In genomic region chr4:69255826-69256753, GRCm38 (mm10) we compare ENCODE assay signal across 20 mouse cellular contexts.
DNase-seq lines count a peak whose midpoint lies in the region; ATAC-seq lines count a peak whose summit lies in the region.
"Had no signal": no experiment of that assay in that cellular context is flagged by ENCODE, and none has a peak within 500 bp of the region (broad histone marks: within the 10 kb centered on the region; RNA-seq: fewer than 3 reads in every experiment).

No protein-coding gene starts in this region.

- ATAC-seq in forebrain, embryonic 12.5 days (ENCODE audit: low FRiP score) = peak; percentile 68
- ATAC-seq in hindbrain, embryonic 13.5 days (ENCODE audit: low FRiP score) = peak; percentile 93
- ATAC-seq in midbrain, embryonic 15.5 days (replicated peaks) = peak; percentile 95
- no peak for ATAC-seq in liver, embryonic 11.5 days (replicated peaks; ENCODE audit: low FRiP score)

- no peak overlapping the region for H3K9ac ChIP-seq in forebrain, embryonic 12.5 days
- H3K9ac ChIP-seq in hindbrain, embryonic 13.5 days = no peak overlapping the region
- no peak overlapping the region for H3K9ac ChIP-seq in midbrain, embryonic 15.5 days
- no peak overlapping the region for H3K9ac ChIP-seq in liver, embryonic 11.5 days (ENCODE audit: low read depth, low read length)
- H3K9ac ChIP-seq: embryonic facial prominence, embryonic 15.5 days; limb, embryonic 12.5 days; liver, embryonic 14.5 days; stomach, embryonic 15.5 days had no signal

- 46% methylated on average over 9 of the region's 9 CpGs for WGBS in forebrain, embryonic 12.5 days
- whole genome bisulfite sequencing in hindbrain, embryonic 13.5 days = 42% methylated on average over 9 of the region's 9 CpGs
- WGBS in midbrain, embryonic 15.5 days = 33% methylated on average over 9 of the region's 9 CpGs
- WGBS in liver, embryonic 11.5 days = 58% methylated on average over 9 of the region's 9 CpGs

- H3K9me3 ChIP-seq in forebrain, embryonic 12.5 days = no peaks in the 10 kb centered on the region
- H3K9me3 ChIP-seq in hindbrain, embryonic 13.5 days = no peaks in the 10 kb centered on the region
- no peaks in the 10 kb centered on the region for H3K9me3 ChIP-seq in midbrain, embryonic 15.5 days
- no peaks in the 10 kb centered on the region for H3K9me3 ChIP-seq in liver, embryonic 11.5 days (ENCODE audit: control insufficient read depth, low read length)
- H3K9me3 ChIP-seq: embryonic facial prominence, embryonic 15.5 days; heart, embryonic 10.5 days; limb, embryonic 12.5 days; stomach, embryonic 15.5 days had no signal

- H3K4me2 ChIP-seq in forebrain, embryonic 12.5 days = no peak overlapping the region
- no peak overlapping the region for H3K4me2 ChIP-seq in hindbrain, embryonic 13.5 days
- no peak overlapping the region for H3K4me2 ChIP-seq in midbrain, embryonic 15.5 days
- no peak overlapping the region for H3K4me2 ChIP-seq in liver, embryonic 11.5 days
- H3K4me2 ChIP-seq: embryonic facial prominence, embryonic 15.5 days; limb, embryonic 12.5 days; stomach, embryonic 15.5 days had no signal

- H3K4me1 ChIP-seq in forebrain, embryonic 12.5 days = peaks cover 5% of the 10 kb centered on the region
- H3K4me1 ChIP-seq in hindbrain, embryonic 13.5 days (replicated peaks) = peaks cover 10% of the 10 kb centered on the region; the same call in 1 of the 2 replicates
- H3K4me1 ChIP-seq in midbrain, embryonic 15.5 days = peaks cover 3% of the 10 kb centered on the region; the same call in 1 of the 2 replicates
- no peaks in the 10 kb centered on the region for H3K4me1 ChIP-seq in liver, embryonic 11.5 days (replicated peaks; ENCODE audit: control insufficient read depth, insufficient read depth, low read length)
- H3K4me1 ChIP-seq: embryonic facial prominence, embryonic 15.5 days; heart, embryonic 10.5 days; limb, embryonic 12.5 days; stomach, embryonic 15.5 days had no signal

- no peaks in the 10 kb centered on the region for H3K36me3 ChIP-seq in forebrain, embryonic 12.5 days (replicated peaks)
- no peaks in the 10 kb centered on the region for H3K36me3 ChIP-seq in hindbrain, embryonic 13.5 days
- no peaks in the 10 kb centered on the region for H3K36me3 ChIP-seq in midbrain, embryonic 15.5 days (replicated peaks)
- no peaks in the 10 kb centered on the region for H3K36me3 ChIP-seq in liver, embryonic 11.5 days (ENCODE audit: control insufficient read depth, insufficient read depth, low read length)
- H3K36me3 ChIP-seq: embryonic facial prominence, embryonic 15.5 days; heart, embryonic 10.5 days; limb, embryonic 12.5 days; stomach, embryonic 15.5 days had no signal

- no peak overlapping the region for H3K4me3 ChIP-seq in forebrain, embryonic 12.5 days (replicated peaks)
- H3K4me3 ChIP-seq in hindbrain, embryonic 13.5 days = no peak overlapping the region
- no peak overlapping the region for H3K4me3 ChIP-seq in midbrain, embryonic 15.5 days
- no peak overlapping the region for H3K4me3 ChIP-seq in liver, embryonic 11.5 days (ENCODE audit: low read depth, low read length)
- H3K4me3 ChIP-seq: embryonic facial prominence, embryonic 15.5 days; heart, embryonic 10.5 days; limb, embryonic 12.5 days; stomach, embryonic 15.5 days had no signal

- no peak overlapping the region for H3K27ac ChIP-seq in forebrain, embryonic 12.5 days
- H3K27ac ChIP-seq in hindbrain, embryonic 13.5 days = peak overlapping the region; percentile 40
- H3K27ac ChIP-seq in midbrain, embryonic 15.5 days = peak overlapping the region; percentile 13
- H3K27ac ChIP-seq in liver, embryonic 11.5 days (ENCODE audit: low read depth, low read length) = no peak overlapping the region
- H3K27ac ChIP-seq: embryonic facial prominence, embryonic 15.5 days; heart, embryonic 10.5 days; limb, embryonic 12.5 days; liver, embryonic 14.5 days; stomach, embryonic 15.5 days had no signal

- intact Hi-C loops in heart, postnatal 25 days (cut with DNase I) = no loop called here

- H3K27me3 ChIP-seq in forebrain, embryonic 12.5 days = no peaks in the 10 kb centered on the region
- H3K27me3 ChIP-seq in hindbrain, embryonic 13.5 days = no peaks in the 10 kb centered on the region
- H3K27me3 ChIP-seq in midbrain, embryonic 15.5 days (replicated peaks) = no peaks in the 10 kb centered on the region
- H3K27me3 ChIP-seq in liver, embryonic 11.5 days (replicated peaks; ENCODE audit: control insufficient read depth, insufficient read depth, low read length) = no peaks in the 10 kb centered on the region
- H3K27me3 ChIP-seq: embryonic facial prominence, embryonic 15.5 days; limb, embryonic 12.5 days; stomach, embryonic 15.5 days had no signal

- DNase-seq in heart, adult 11 months = peak; percentile 72
- no peak for DNase-seq in heart, postnatal 25 days (ENCODE audit: low spot score)
- DNase-seq in cerebellum, postnatal 14 days = no peak
- DNase-seq in liver, embryonic 11.5 days (ENCODE audit: low spot score) = no peak
- no peak for DNase-seq in cerebellum, adult 9-10 months
- DNase-seq: adrenal gland, adult 2 months; cerebellum, adult 2 months; gastrocnemius, postnatal 10 days; heart, postnatal 10 days; kidney, postnatal 10 days; spleen, adult 18-20 months; thymus, adult 2 months had no signal

Comparison
In these comparisons a context has a peak if more than half of its experiments do, and no peak if none do; other contexts are left out.
1. H3K27ac ChIP-seq: peak in hindbrain, embryonic 13.5 days (single experiment) and midbrain, embryonic 15.5 days (single experiment); none in forebrain, embryonic 12.5 days (single experiment) and liver, embryonic 11.5 days (single experiment).